Mouse (Mus musculus): ENCODE data around the gene Ldlrap1. TPM values are rescaled to one million over a fixed set of nuclear protein-coding genes. Genes with fewer than 3 reads are reported as not detected.

The Ldlrap1 gene
- polyA plus RNA-seq, 1 experiment from 2014 or later, result 15.4 TPM

DNA sequence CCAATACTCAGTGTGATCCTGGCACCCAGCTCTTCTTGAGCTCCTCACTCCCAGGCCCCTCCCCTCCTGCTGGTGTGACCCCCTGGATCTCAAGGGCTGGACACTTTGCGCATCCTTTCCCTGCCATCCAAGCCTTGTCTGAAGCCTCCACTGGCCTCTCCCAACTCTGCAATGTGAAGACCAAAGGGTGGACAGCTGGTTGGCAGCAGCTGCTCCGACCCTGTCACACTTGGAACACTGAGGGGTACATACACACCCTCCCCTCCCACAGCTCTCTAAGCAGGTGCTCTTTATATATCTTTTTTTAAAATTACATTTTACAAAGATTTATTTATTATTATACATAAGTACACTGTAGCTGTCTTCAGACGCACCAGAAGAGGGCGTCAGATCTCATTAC, 27.6 kb downstream of the Ldlrap1 start:
- Histone ChIP-seq H3K9ac (replicated peaks) (no peak overlapping the region), H3K4me2 (ENCODE audit: low read depth, low read length) (no peak overlapping the region), H3K9me3 (ENCODE audit: low read length) (no peaks in the 10 kb centered on the region), H3K27ac (ENCODE audit: low read depth) (no peak overlapping the region), H3K36me3 (replicated peaks; ENCODE audit: insufficient read depth, low read length) (peaks cover 24% of the 10 kb centered on the region), H3K4me3 (ENCODE audit: low read depth, low read length) (no peak overlapping the region), H3K4me1 (ENCODE audit: insufficient read depth) (peaks cover 21% of the 10 kb centered on the region), H3K27me3 (ENCODE audit: insufficient read depth, low read length) (no peaks in the 10 kb centered on the region)
- TF ChIP-seq EP300 (IDR thresholded peaks at IDR 0.05; ENCODE audit: low read depth), result no peak
- no peak for TF ChIP-seq CTCF (IDR thresholded peaks at IDR 0.05; ENCODE audit: low read depth)
- 87% methylated on average over 4 of the region's 4 CpGs for WGBS (ENCODE audit: insufficient replicate concordance)
- no peak for ATAC-seq
- no peak for DNase-seq

DNA sequence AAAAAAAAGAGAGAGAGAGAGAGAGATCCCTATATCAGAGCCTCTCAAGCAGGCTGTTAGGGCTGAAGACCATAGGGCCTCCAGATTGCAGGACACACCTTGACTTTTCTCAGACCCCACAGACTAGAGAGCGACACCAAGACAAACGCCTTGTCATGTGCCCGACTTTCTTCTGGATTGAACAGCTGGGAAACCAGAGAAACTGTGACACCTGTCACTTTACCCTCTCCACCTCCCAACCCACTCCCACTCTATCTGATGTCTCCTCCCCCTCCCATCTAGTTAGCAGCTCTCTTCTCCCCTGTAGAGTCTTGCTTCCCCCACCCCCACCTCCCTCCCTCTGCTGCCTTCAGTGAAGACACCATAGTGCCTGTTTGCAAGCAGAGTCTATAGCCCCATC, 28.3 kb downstream of the Ldlrap1 start:
- H3K9ac ChIP-seq (replicated peaks), result no peak overlapping the region
- H3K4me3 ChIP-seq (ENCODE audit: low read depth, low read length), result no peak overlapping the region
- no peaks in the 10 kb centered on the region for H3K27me3 ChIP-seq (ENCODE audit: insufficient read depth, low read length)
- TF ChIP-seq CTCF (IDR thresholded peaks at IDR 0.05; ENCODE audit: low read depth) (no peak), EP300 (IDR thresholded peaks at IDR 0.05; ENCODE audit: low read depth) (no peak)
- no peaks in the 10 kb centered on the region for H3K9me3 ChIP-seq (ENCODE audit: low read length)
- H3K4me2 ChIP-seq (ENCODE audit: low read depth, low read length), result no peak overlapping the region
- peaks cover 20% of the 10 kb centered on the region for H3K36me3 ChIP-seq (replicated peaks; ENCODE audit: insufficient read depth, low read length)
- H3K4me1 ChIP-seq (ENCODE audit: insufficient read depth), result peaks cover 24% of the 10 kb centered on the region
- DNase-seq (no peak), ATAC-seq (no peak)
- WGBS (ENCODE audit: insufficient replicate concordance), result 88% methylated on average over 3 of the region's 3 CpGs
- no peak overlapping the region for H3K27ac ChIP-seq (ENCODE audit: low read depth)

- DNase-seq (no peak), ATAC-seq (no peak)
- H3K4me1 ChIP-seq (ENCODE audit: insufficient read depth), result peaks cover 34% of the 10 kb centered on the region
- H3K9ac ChIP-seq (replicated peaks), result no peak overlapping the region
- H3K36me3 ChIP-seq (replicated peaks; ENCODE audit: insufficient read depth, low read length), result 0 out of 2 replicates have a peak, but pooled peaks cover 2% of the 10 kb centered on the region
- H3K9me3 ChIP-seq (ENCODE audit: low read length), result no peaks in the 10 kb centered on the region
- 0 out of 2 replicates have a peak overlapping the region, but pooled peaks have one; percentile 6 for H3K27ac ChIP-seq (ENCODE audit: low read depth)
- H3K4me2 ChIP-seq (ENCODE audit: low read depth, low read length), result no peak overlapping the region
- 63% methylated on average over 14 of the region's 14 CpGs for WGBS (ENCODE audit: insufficient replicate concordance)
- no peaks in the 10 kb centered on the region for H3K27me3 ChIP-seq (ENCODE audit: insufficient read depth, low read length)
- TF ChIP-seq CTCF (IDR thresholded peaks at IDR 0.05; ENCODE audit: low read depth) (no peak), EP300 (IDR thresholded peaks at IDR 0.05; ENCODE audit: low read depth) (no peak)
- no peak overlapping the region for H3K4me3 ChIP-seq (ENCODE audit: low read depth, low read length)
Measured at GRCm38 (mm10) chr4:134737365-134737910, 30.4 kb downstream of the Ldlrap1 start.

GRCm38 (mm10) chr4:134736147-134736546, 31.7 kb downstream of the Ldlrap1 start:
- no peaks in the 10 kb centered on the region for H3K27me3 ChIP-seq (ENCODE audit: insufficient read depth, low read length)
- no peaks in the 10 kb centered on the region for H3K9me3 ChIP-seq (ENCODE audit: low read length)
- H3K4me1 ChIP-seq (ENCODE audit: insufficient read depth), result peaks cover 38% of the 10 kb centered on the region
- TF ChIP-seq CTCF (IDR thresholded peaks at IDR 0.05; ENCODE audit: low read depth), result no peak
- TF ChIP-seq EP300 (IDR thresholded peaks at IDR 0.05; ENCODE audit: low read depth), result no peak
- 71% methylated on average over 7 of the region's 7 CpGs for WGBS (ENCODE audit: insufficient replicate concordance)
- H3K4me3 ChIP-seq (ENCODE audit: low read depth, low read length), result no peak overlapping the region
- DNase-seq, result no peak
- no peaks in the 10 kb centered on the region for H3K36me3 ChIP-seq (replicated peaks; ENCODE audit: insufficient read depth, low read length)
- no peak overlapping the region for H3K27ac ChIP-seq (ENCODE audit: low read depth)
- no peak for ATAC-seq
- H3K9ac ChIP-seq (replicated peaks), result no peak overlapping the region
- H3K4me2 ChIP-seq (ENCODE audit: low read depth, low read length), result no peak overlapping the region

DNA sequence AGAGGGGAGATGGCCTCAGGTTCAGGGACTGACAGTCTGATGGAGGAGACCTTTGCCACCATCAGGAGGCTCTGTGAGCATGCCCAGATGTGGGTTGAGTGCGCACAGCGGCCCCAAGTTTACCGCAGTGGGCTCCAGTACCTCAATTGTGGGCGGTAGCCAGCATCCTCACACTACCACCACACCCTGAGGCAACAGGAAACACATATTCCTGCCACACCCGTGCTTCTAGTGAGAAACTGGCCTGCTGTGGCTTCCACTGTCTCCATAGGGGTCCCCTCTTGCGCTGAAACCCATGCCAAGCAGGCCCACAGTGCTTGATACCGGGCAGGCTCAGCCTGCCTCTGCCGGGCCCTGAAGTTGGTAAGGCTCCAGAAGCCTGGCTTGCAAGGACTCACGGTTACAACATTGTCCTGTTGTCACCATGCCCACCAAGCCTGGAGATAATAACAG, 33.2 kb downstream of the Ldlrap1 start:
- WGBS (ENCODE audit: insufficient replicate concordance), result 19% methylated on average over 9 of the region's 9 CpGs
- no peaks in the 10 kb centered on the region for H3K27me3 ChIP-seq (ENCODE audit: insufficient read depth, low read length)
- peak; percentile 69 for DNase-seq
- ATAC-seq, result peak; percentile 78
- peak overlapping the region; percentile 62 for H3K4me2 ChIP-seq (ENCODE audit: low read depth, low read length)
- peak overlapping the region; percentile 36; the same call in 1 of the 2 replicates for H3K9ac ChIP-seq (replicated peaks)
- H3K36me3 ChIP-seq (replicated peaks; ENCODE audit: insufficient read depth, low read length), result no peaks in the 10 kb centered on the region
- TF ChIP-seq CTCF (IDR thresholded peaks at IDR 0.05; ENCODE audit: low read depth) (peak; percentile 26; the same call in 1 of the 2 replicates), EP300 (IDR thresholded peaks at IDR 0.05; ENCODE audit: low read depth) (no peak)
- no peaks in the 10 kb centered on the region for H3K9me3 ChIP-seq (ENCODE audit: low read length)
- H3K27ac ChIP-seq (ENCODE audit: low read depth), result peak overlapping the region; percentile 87
- H3K4me1 ChIP-seq (ENCODE audit: insufficient read depth), result peaks cover 43% of the 10 kb centered on the region
- H3K4me3 ChIP-seq (ENCODE audit: low read depth, low read length), result peak overlapping the region; percentile 28

- ATAC-seq, result peak; percentile 81
- 5% methylated on average over 13 of the region's 13 CpGs for WGBS (ENCODE audit: insufficient replicate concordance)
- H3K4me2 ChIP-seq (ENCODE audit: low read depth, low read length), result peak overlapping the region; percentile 62
- H3K4me1 ChIP-seq (ENCODE audit: insufficient read depth), result peaks cover 43% of the 10 kb centered on the region
- peak overlapping the region; percentile 36; the same call in 1 of the 2 replicates for H3K9ac ChIP-seq (replicated peaks)
- peak overlapping the region; percentile 28 for H3K4me3 ChIP-seq (ENCODE audit: low read depth, low read length)
- no peaks in the 10 kb centered on the region for H3K36me3 ChIP-seq (replicated peaks; ENCODE audit: insufficient read depth, low read length)
- H3K27ac ChIP-seq (ENCODE audit: low read depth), result peak overlapping the region; percentile 87
- peak; percentile 75 for DNase-seq
- H3K27me3 ChIP-seq (ENCODE audit: insufficient read depth, low read length), result no peaks in the 10 kb centered on the region
- H3K9me3 ChIP-seq (ENCODE audit: low read length), result no peaks in the 10 kb centered on the region
- TF ChIP-seq EP300 (IDR thresholded peaks at IDR 0.05; ENCODE audit: low read depth) (no peak), CTCF (IDR thresholded peaks at IDR 0.05; ENCODE audit: low read depth) (no peak)
Measured at GRCm38 (mm10) chr4:134734038-134734628, 33.7 kb downstream of the Ldlrap1 start.

Data from liver, postnatal 0 days (tissue).